Mouse (Mus musculus) CD4-positive helper T cell, adult 2 months (primary cell): ENCODE data around the gene Zfp326.
"Not testable (repeated sequence)": the region's sequence is repeated elsewhere in the genome, so short reads cannot be mapped to it uniquely, and the experiment has no call there.

Source experiments
- DNase-seq: peaks from one replicate; pipeline ENCODE4 v3.0.0-alpha.2; 2012; ENCODE audit warnings: low read depth, missing footprints, low spot score

Zfp326 gene

DNA sequence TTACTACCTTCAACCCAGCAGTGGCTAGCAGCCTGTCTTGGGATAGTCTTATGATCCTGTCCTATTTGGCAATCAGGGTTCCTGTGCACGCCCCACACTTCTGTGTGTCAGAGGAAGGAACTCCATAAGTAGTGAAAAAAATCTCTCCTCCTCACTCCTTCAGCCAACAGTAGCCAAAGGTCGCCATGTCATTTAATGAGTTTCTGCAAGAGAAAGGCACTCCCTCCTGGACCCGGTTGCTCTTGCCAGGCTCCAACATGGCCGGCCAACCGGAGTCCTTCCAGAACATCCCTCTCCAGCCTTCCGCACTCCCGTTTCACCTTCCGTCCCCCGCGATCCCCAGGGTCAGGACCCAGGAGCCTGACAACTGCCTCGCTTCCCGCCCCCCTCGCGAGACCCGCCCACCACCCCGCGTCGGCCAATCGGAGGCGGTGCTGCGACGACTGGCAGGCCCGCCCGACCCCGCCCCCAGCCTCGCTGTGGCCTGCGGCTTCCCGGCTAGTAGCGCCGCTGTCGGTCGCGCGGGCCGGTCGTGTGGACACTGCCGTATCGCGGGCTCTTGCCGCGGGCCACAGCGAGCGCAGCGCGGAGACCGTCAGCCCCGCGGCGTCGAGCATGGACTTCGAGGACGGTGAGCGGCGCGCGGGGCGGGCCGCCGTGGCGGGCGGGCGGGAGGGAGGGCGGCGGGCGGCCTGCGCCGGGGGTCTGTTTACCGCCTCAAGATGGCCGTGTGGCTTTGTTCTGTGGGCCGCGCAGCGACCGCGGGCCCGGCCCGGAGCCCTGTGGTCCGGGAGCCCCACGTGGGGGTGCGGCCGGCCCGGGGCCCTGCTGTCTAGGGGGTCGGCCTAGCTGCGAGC is at the start of gene Zfp326:
Gene Zfp326 (plus strand): TSS at position 498 of the 857 bp plus-strand sequence.
- DNase-seq = peak; percentile 94

DNA sequence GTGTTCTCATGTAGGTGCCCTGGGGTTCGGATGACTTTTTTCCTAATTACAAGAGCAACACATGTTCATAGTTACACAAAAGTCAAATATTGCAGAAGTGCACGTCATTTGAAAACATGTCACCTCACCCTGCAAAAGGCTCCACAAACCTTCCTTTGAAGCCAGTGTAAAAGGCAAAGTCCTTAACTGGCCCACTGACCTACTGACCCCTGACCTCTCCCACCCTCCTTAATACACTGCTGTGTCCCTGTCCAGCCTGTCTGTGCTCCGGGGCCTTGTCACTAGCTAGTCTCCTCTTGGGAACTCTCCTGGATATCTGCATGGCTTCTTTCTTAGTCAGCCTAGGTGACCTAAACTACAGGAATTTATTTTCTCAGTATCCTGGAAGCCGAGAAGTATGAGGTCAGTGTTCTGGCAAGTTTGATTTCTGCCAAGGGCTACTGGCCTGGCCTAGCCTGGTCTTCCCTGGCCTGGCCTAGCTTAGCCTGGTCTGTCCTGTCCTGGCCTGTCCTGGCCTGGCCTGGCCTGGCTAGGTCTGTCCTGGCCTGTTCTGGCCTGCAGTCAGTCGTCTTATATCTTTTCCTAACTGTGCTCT is 49.4 kb upstream of the Zfp326 start:
- DNase-seq = no peak

DNA sequence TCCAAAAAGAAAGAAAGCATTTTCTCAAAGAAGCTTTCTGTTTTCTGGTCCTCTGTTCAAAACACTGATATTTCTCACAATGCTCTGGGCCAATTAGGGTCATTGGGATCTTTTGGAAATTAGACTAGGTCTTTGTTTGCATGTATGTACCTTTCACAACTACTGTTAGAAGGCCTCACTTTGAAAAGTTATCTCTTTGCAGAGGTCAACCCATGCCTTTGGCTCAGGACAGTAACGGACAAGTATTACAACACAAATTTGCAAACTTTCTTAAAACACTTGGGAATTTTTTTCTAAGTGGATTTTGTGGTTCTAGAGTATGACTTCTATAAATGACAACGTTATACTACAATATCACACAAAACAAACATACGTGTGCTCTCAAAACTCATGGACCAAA is 48.3 kb upstream of the Zfp326 start:
- no peak for DNase-seq

DNA sequence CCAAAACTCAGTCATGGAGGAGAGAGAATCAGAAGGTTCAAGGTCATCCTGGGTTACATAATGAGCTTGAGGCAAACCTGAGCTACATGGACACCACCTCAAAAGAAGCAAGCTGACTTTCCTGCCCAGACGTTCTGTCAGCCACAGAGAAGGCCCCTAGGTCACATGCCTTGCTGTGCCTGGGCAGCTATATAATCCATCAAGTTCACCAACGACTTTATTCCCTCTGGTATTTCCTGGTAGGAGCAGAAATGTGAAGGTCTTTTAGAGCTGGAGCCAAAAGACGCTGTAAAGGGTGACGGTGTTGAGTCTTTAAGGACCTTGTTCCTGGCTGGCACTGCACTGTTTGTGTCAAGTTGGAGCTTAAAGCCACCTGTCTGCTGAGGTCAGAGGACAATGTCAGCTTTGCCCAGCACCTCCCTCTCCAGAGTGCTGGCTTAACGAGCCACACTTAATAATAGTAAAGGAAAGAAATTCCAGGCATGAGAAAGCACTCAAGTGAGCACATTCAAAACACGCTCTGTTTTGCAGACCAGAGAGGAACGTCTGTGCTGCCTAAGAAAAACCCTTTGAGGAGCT is 47.3 kb upstream of the Zfp326 start:
- DNase-seq = no peak

DNA sequence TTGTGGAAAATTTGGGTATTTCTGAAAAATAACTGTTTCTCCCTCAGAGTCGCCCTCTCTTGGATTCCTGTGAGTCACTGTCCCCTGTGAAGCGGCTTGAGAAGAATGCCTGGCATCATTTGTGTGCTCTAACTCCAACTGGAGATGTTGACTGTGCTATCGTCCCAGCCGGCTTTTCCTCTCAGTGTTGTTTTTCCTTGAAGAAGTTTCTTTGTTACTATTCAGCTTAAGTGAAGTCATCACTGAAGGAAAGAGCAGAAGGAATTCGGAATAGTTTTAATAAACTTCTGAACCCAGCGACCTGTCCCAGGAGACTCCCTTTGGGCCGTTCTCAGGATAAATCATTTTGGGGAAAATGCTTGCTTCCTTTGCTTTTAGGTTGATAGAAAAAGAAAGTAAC is 44.2 kb upstream of the Zfp326 start:
- no peak for DNase-seq

DNA sequence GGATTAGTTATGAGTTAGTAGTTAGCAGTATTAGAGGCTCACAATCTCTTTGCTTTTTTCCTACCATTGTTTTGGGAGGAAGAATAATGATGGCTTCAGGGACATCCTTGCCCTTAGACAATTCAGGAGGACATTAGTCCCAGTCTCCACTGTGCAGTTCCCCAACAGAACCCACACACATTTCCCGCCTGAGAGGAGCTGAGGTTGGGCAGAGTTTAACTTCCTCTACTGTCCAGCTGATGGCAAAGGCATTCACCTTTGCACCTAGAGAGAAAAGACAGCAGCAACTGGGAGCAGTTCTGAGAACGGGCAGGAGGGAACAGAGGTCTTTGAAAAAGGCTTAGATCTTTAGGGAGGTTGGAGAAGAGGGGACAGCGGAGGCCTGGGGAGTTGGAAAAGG is 42.4 kb upstream of the Zfp326 start:
- no peak for DNase-seq

DNA sequence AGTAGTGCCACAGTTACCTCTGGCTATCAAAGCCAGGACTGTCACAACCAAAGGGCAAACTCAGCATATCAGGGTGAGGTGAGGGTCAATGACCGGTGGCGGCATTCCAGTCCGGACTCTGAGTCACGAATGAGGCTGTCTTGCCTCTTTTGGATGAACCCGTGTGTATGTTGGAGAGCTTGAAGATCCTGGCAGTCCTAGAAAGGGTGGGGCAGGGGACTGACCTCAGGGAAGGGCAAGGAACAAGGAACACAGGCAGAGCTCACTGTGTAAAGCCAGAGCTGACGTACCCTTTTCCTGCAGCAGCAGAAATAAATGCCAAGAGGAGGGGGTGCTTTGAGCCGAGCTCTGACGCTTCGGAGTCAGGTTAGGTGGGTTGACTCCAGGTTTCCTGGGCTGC is 40.4 kb upstream of the Zfp326 start:
- DNase-seq = no peak

DNA sequence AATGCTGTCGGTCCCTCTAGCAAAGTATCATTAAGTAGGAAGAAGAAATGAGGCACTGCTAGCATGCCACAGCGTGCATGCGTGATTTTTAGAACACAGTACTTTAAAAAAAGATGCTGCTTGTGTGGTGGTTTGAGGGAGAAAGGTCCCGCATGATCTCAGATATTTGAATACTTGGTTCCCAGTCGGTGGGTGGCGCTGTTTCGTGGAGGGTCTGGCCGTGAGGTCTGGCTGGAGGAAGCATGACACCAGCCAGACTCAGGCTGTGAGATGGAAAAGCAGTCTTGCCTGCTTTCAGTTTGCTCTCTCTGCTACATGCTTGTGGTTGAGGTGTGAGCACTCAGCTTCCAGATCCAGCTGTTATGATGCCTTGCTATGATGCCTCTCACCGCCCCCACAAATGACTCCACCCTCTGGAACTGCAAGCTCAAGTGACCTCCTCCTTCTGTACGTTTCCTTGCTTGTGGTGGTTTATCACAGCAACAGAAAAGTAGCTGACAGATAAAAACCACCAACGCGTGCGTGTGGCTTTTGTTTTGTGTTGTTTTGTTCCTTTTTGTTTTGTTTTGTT is 36.5 kb upstream of the Zfp326 start:
- peak; percentile 81 for DNase-seq

DNA sequence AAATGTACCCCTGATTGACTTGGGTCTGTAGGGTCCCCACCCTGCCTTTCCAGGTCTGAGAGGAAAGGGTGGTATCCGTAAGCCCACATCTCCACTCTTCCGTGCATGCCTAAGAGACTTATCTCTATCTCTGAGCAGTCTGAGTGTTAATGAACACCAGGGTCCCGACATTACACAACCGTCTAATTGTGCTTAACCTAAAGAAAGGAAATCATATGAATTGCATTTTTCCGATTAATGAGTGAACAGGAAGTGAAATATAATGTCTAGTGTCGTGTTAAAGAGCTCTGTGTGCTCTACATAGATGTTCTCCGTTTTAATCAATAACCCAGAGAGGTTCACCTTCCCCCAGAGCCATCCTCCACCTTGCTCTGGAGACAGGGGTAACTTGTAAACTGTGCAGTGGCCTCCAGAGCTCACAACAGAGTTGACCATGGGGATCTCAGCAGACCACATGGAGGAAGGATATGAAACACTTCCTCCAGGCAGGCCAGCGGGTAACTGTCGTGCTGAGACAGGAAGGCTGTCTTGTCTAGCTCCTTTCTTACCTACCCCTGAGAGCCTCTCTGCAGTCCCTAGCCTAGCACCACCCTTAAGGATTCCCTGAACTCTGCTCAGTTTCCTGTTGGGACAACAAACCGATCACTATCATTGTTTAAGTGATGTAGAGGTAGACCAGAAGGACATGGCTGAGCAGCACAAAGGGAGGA is 32.2 kb upstream of the Zfp326 start:
- DNase-seq = no peak

DNA sequence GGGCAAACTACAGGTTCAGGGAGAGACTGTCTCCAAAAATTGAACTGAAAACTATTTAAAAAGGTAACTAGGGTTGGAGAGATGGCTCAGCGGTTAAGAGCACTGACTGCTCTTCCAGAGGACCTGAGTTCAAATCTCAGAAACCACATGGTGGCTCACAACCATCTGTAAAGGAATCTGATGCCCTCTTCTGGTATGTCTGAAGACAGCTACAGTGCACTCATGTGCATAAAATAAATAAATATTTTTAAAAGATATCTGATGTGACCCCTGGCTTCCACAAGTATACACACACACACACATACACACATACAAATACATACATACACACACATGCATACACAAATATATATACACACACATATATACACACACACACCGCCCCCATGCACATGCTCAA is 31.3 kb upstream of the Zfp326 start:
- DNase-seq = no peak

DNA sequence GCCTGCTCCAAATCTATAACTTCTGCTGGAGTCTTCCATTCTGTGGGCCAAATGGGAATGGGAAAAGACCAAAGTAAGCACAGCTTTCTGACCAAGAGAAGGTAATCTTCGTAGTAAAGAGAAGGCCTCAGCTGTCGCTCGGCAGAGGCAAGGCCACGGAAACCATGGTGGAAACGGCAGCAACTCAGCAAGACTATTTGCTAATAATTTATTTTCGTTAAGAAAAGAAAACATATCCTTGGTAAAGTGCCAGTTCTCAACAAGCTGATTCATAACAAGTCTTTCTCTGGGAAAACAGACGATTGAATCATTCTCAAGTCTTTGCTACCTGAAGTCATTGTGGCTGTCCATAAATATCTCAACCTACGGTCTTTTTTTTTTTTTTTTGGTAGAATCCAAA is 28.6 kb upstream of the Zfp326 start:
- DNase-seq = no peak

DNA sequence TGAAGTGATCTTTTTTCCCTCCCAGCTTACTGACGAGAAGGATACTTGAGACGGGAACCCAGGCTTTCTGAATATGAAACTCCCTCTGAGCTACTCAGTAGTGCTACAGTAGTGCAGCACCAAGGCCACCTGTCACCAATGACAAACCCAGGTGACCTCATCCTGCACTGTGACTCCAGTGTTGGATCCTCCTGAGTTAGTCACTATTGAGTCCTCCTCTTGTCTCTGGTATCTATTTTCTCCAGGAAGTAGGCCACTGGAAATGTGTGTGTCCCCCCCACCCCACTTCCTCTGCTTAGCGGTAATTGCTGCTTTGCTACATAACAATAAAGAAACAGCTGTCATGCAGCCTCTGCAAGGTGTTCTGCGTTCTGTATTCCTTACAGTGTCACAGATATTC is 27.1 kb upstream of the Zfp326 start:
- DNase-seq = peak; percentile 23

DNA sequence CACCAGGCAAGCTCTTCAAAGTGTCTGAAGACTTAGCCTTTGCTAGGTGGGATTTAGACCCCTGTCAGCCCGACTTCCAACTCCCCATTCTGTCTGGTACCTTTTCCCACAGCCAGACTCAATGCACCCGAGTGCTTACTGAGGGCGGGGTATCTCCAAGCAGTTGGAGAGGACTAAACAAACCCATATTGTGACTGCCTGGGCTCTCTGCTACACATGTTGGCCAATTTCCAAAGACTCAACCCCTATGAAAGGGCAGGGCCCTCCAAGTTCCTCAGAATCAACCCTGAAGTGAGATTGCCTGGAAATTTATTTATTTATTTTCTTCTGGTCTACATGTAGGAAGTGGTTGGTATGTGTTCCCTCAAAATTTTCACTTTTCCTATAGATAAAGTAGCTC is 26.7 kb upstream of the Zfp326 start:
- no peak for DNase-seq

DNA sequence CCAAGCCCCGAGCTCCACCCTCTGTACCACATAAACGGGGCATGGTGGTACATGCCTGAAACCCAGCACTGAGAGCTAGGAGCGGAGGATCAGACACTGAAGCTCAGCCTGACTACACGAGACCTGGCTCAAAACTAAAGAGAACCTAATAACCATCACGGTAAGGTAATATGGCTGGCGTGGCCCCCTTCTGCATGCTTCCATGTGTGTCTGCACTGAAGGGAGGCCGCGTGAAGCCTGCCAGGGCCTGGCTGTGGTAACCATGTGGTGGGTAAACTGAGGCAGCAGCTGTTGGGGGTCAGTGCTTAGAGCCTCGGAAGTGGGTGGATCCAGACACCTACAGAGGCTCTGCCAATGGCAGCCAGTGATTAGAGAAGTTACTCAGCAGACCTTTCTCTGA is 23.1 kb upstream of the Zfp326 start:
- no peak for DNase-seq

DNA sequence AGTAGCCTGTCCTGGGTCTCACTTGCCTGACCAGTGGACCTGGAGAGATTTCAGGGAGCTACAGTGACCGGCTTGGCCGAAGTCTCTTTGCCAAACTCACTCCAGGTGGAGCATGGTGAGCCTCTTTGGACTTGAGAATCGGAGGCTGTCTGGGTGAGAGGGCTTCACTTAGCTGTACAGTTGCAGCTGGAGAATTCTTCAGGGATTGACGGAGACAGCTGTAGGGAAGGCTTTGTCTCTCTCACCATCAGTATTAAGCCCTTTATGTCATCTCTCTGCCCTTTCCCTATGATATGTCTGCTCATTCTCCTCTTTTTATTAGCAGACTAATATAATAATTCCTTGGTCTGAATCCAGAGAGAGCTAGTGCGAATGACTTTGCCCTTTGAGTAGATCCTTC is 18.9 kb upstream of the Zfp326 start:
- no peak for DNase-seq

DNA sequence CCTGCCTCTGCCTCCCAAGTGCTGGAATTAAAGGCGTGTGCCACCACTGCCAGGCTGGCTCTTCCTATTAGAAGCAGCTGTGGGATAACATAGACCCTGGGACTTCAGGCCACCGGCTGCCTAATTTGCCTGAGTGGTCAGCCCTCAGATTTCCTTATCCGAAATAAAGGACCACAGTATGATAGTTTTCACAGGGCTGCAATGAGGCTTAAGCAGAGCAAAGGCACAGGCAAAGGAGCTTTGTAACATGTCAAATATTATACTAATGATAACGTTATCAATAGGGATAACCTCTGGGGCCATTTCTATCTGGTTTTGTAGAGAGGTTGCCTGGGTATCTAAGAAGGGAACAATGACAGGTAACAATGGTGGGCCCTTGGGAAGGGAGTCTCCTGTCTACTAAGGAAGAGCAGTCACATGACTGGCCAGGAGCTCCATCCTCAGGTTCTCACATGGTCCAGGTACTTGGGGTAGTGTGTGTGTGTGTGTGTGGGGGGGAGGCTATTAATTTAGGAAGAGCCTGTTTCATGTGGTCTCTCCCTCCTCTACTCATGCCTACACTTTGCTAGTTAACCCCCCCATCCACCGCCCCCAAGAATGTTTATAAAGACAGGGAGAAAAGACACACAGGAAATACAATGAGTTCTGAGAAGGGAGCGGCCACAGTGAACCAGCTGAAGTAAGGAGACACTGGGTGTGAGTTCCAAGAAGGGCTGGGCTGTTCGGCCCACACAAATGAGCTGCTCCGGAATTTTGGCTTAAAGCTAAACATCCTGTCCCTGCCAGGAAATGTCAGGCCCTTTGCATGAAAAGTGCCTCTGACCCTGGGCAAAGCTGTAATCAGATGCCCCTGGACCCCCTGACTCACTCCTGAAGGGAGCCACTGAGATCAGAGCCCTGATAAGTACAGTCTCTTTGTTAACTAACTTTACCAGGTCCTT is 17.3 kb upstream of the Zfp326 start:
- DNase-seq = no peak

DNA sequence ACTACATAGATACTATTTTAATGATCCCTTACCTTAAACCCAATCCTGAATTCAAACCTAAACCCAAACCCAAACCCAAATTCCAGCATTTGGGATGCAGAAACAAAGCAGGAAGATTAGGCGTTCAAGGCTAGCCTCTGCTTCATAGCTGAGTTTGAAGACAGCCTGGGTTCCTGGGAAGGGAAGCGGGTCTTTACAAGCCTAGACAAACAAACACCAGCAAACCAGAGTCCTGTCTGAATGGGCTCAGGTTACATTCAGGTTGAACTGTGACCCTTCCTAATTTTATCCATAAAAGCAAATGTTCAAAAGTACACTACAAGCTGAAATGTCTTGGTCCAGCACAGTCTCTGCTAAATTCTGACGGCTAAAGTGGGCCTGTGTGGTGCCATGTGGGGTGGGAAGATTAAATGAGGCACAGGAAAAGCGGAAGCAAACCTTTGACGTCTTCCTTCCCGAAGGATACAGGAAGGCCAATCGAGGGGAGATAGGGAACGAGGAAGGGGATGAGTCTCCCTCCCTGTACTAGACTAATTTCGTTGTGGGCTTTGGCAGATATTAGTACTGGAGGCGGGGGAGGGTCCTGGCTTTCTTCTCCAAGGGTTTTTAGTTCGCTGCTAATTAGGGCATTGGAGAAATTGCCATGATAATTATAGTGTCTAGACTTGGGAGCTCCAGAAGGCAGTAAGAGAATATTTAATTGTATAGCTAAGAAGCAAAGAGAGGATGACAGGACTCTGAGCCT is 16.5 kb upstream of the Zfp326 start:
- DNase-seq = no peak

DNA sequence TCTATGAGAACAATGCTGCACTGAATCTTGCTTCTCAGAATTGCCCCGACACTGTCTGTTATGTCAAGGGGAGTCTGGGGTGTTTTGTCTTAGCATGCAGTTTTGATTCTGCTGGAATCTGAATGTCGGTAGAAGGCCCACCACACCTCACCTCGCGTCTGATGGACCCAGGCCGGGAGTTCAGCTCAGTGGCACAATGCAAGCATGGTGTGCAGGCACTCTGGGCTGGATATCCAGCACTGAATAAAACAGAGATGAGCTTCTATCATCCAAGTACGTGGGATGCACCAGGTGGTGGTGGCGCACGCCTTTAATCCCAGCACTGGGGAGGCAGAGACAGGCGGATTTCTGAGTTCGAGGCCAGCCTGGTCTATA is 15.9 kb upstream of the Zfp326 start:
- DNase-seq = no peak

DNA sequence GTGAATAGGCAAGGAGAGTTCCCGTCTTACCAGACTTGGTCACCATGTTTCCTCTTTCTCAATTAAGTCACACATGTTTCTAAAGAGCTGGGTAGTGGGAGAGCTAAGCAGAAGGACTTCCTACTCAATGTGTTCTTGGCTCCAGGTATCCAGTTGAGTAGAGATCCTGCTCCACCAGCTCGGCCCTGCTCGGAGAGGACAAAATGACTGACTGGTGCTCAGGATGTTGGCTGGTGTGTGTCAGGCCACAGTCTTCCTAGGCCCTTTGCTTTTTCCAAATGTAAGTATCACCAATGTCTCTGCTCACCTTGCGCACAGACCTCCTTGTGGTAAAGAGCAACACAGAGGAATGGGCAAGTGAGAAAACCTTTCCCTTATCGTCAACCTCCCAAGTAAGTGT is 14.7 kb upstream of the Zfp326 start:
- DNase-seq = no peak

DNA sequence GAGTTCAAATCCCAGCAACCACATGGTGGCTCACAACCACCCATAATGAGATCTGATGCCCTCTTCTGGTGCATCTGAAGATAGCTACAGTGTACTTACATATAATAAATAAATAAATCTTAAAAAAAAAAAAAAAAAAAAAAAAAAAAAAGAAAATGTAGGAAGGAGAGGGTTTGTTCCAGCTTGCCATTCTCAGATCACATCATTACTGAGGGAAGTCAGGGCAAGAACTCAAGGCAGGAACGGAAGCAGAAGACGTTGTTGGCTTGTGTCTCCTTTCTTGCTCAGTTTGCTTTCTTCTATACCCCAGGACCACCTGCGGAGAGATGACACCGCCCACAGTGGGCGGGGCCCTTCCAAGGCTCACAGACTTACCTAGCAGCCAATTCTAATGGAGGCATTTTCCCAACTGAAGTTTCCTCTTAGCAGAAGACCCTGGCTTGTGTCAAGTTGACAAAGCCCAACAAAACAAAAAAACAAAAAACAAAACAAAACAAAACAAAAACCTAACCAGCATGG is 11.2 kb upstream of the Zfp326 start:
- not testable (repeated sequence) for DNase-seq
